In genomic region chr10:109861275-109861674, GRCm38 (mm10) we compare ENCODE assay signal across 10 mouse cellular contexts.
DNase-seq lines count a peak whose midpoint lies in the region; ATAC-seq and TF ChIP-seq lines count a peak whose summit lies in the region.
"Had no signal": no experiment of that assay in that cellular context is flagged by ENCODE, and none has a peak within 500 bp of the region (broad histone marks: within the 10 kb centered on the region; RNA-seq: fewer than 3 reads in every experiment).

No protein-coding gene starts in this region.

- H3K4me1 ChIP-seq in embryonic facial prominence, embryonic 11.5 days (ENCODE audit: control insufficient read depth, insufficient read depth, low read length), result no peaks in the 10 kb centered on the region
- H3K4me1 ChIP-seq in embryonic facial prominence, embryonic 10.5 days, result no peaks in the 10 kb centered on the region
- no peaks in the 10 kb centered on the region for H3K4me1 ChIP-seq in liver, postnatal 0 days (ENCODE audit: insufficient read depth)
- no peaks in the 10 kb centered on the region for H3K4me1 ChIP-seq in liver, embryonic 12.5 days
- H3K4me1 ChIP-seq in forebrain, embryonic 15.5 days, result no peaks in the 10 kb centered on the region

- H3K4me2 ChIP-seq in embryonic facial prominence, embryonic 11.5 days (ENCODE audit: low read depth, low read length), result no peak overlapping the region
- H3K4me2 ChIP-seq in liver, postnatal 0 days (ENCODE audit: low read depth, low read length), result no peak overlapping the region
- no peak overlapping the region for H3K4me2 ChIP-seq in liver, embryonic 12.5 days
- H3K4me2 ChIP-seq in forebrain, embryonic 15.5 days (replicated peaks), result no peak overlapping the region

- H3K4me3 ChIP-seq in embryonic facial prominence, embryonic 11.5 days (ENCODE audit: low read depth, low read length), result no peak overlapping the region
- no peak overlapping the region for H3K4me3 ChIP-seq in embryonic facial prominence, embryonic 10.5 days
- H3K4me3 ChIP-seq in liver, postnatal 0 days (ENCODE audit: low read depth, low read length), result no peak overlapping the region
- no peak overlapping the region for H3K4me3 ChIP-seq in liver, embryonic 12.5 days
- H3K4me3 ChIP-seq in forebrain, embryonic 15.5 days, result no peak overlapping the region

- no peak for TF ChIP-seq EP300 in liver, postnatal 0 days (IDR thresholded peaks at IDR 0.05; ENCODE audit: low read depth)

- no peaks in the 10 kb centered on the region for H3K9me3 ChIP-seq in embryonic facial prominence, embryonic 11.5 days (replicated peaks; ENCODE audit: control insufficient read depth, low read length)
- H3K9me3 ChIP-seq in embryonic facial prominence, embryonic 10.5 days, result no peaks in the 10 kb centered on the region
- no peaks in the 10 kb centered on the region for H3K9me3 ChIP-seq in liver, postnatal 0 days (ENCODE audit: low read length)
- H3K9me3 ChIP-seq in liver, embryonic 12.5 days (replicated peaks), result no peaks in the 10 kb centered on the region
- no peaks in the 10 kb centered on the region for H3K9me3 ChIP-seq in forebrain, embryonic 15.5 days

- no peak overlapping the region for H3K9ac ChIP-seq in embryonic facial prominence, embryonic 11.5 days (replicated peaks; ENCODE audit: low read length)
- H3K9ac ChIP-seq in liver, postnatal 0 days (replicated peaks), result no peak overlapping the region
- H3K9ac ChIP-seq in liver, embryonic 12.5 days, result no peak overlapping the region
- H3K9ac ChIP-seq in forebrain, embryonic 15.5 days (replicated peaks), result no peak overlapping the region

- H3K36me3 ChIP-seq in embryonic facial prominence, embryonic 11.5 days (replicated peaks; ENCODE audit: control insufficient read depth, insufficient read depth, low read depth, low read length), result no peaks in the 10 kb centered on the region
- H3K36me3 ChIP-seq in embryonic facial prominence, embryonic 10.5 days (replicated peaks), result no peaks in the 10 kb centered on the region
- H3K36me3 ChIP-seq in liver, postnatal 0 days (replicated peaks; ENCODE audit: insufficient read depth, low read length), result no peaks in the 10 kb centered on the region
- H3K36me3 ChIP-seq in liver, embryonic 12.5 days, result no peaks in the 10 kb centered on the region
- no peaks in the 10 kb centered on the region for H3K36me3 ChIP-seq in forebrain, embryonic 15.5 days

- no peaks in the 10 kb centered on the region for H3K27me3 ChIP-seq in embryonic facial prominence, embryonic 11.5 days (ENCODE audit: control insufficient read depth, insufficient read depth, low read length)
- H3K27me3 ChIP-seq in embryonic facial prominence, embryonic 10.5 days (replicated peaks; ENCODE audit: low read depth, poor library complexity, severe bottlenecking), result no peaks in the 10 kb centered on the region
- no peaks in the 10 kb centered on the region for H3K27me3 ChIP-seq in liver, postnatal 0 days (ENCODE audit: insufficient read depth, low read length)
- H3K27me3 ChIP-seq in liver, embryonic 12.5 days (replicated peaks), result no peaks in the 10 kb centered on the region
- no peaks in the 10 kb centered on the region for H3K27me3 ChIP-seq in forebrain, embryonic 15.5 days

- peak; percentile 59 for DNase-seq in embryonic facial prominence, embryonic 11.5 days (ENCODE audit: low spot score)
- no peak for DNase-seq in embryonic facial prominence, embryonic 10.5 days (ENCODE audit: low spot score)
- no peak for DNase-seq in liver, postnatal 0 days
- DNase-seq in retina, postnatal 7 days (ENCODE audit: low read depth, low spot score), result peak; percentile 30
- DNase-seq in gastrocnemius, postnatal 10 days, result no peak
- no peak for DNase-seq in testis, postnatal 10 days (ENCODE audit: low spot score)
- DNase-seq: gastrocnemius, postnatal 25 days; right cerebral cortex, postnatal 25 days had no signal

- no peak for ATAC-seq in embryonic facial prominence, embryonic 11.5 days (replicated peaks; ENCODE audit: insufficient number of reproducible peaks, low FRiP score, low TSS enrichment, low read depth)
- ATAC-seq in liver, postnatal 0 days, result no peak
- ATAC-seq in liver, embryonic 12.5 days, result no peak
- 0 out of 2 replicates have a peak, but pooled peaks have one; percentile 63 for ATAC-seq in forebrain, embryonic 15.5 days (replicated peaks)

- no peak overlapping the region for H3K27ac ChIP-seq in embryonic facial prominence, embryonic 11.5 days (replicated peaks; ENCODE audit: low read depth, low read length)
- no peak overlapping the region for H3K27ac ChIP-seq in embryonic facial prominence, embryonic 10.5 days (replicated peaks)
- no peak overlapping the region for H3K27ac ChIP-seq in liver, postnatal 0 days (ENCODE audit: low read depth)
- H3K27ac ChIP-seq in liver, embryonic 12.5 days, result no peak overlapping the region
- H3K27ac ChIP-seq in forebrain, embryonic 15.5 days (replicated peaks), result no peak overlapping the region

- 76% methylated on average over 2 of the region's 2 CpGs for WGBS in embryonic facial prominence, embryonic 11.5 days
- 74% methylated on average over 2 of the region's 2 CpGs for WGBS in embryonic facial prominence, embryonic 10.5 days
- 46% methylated on average over 2 of the region's 2 CpGs for WGBS in liver, postnatal 0 days (ENCODE audit: insufficient replicate concordance)
- WGBS in liver, embryonic 12.5 days (ENCODE audit: insufficient replicate concordance), result 36% methylated on average over 2 of the region's 2 CpGs
- WGBS in forebrain, embryonic 15.5 days, result 64% methylated on average over 2 of the region's 2 CpGs

- TF ChIP-seq CTCF in liver, postnatal 0 days (IDR thresholded peaks at IDR 0.05; ENCODE audit: low read depth), result peak; percentile 76

Comparison
In these comparisons a context has a peak if more than half of its experiments do, and no peak if none do; other contexts are left out.
1. DNase-seq: peak in embryonic facial prominence, embryonic 11.5 days (single experiment) and retina, postnatal 7 days (single experiment); none in embryonic facial prominence, embryonic 10.5 days (single experiment), liver, postnatal 0 days (single experiment), gastrocnemius, postnatal 10 days (single experiment) and testis, postnatal 10 days (single experiment).